In genomic region chr11:102948043-102948961, GRCm38 (mm10) we compare ENCODE assay signal across 8 mouse cellular contexts. TPM values are rescaled to one million over a fixed set of nuclear protein-coding genes. Genes with fewer than 3 reads are reported as not detected.
DNase-seq lines count a peak whose midpoint lies in the region; ATAC-seq and TF ChIP-seq lines count a peak whose summit lies in the region.

No protein-coding gene starts in this region.

- TF ChIP-seq CTCF in layer of hippocampus, adult 2 months (conservative IDR thresholded peaks at IDR 0.05): no peak
- TF ChIP-seq CTCF in embryonic fibroblast, embryonic 13.5 days (IDR thresholded peaks at IDR 0.05; ENCODE audit: borderline replicate concordance, insufficient read depth, low read length): no peak
- TF ChIP-seq CTCF in midbrain, postnatal 0 days (IDR thresholded peaks at IDR 0.05): no peak

- no peak for TF ChIP-seq POLR2A in embryonic fibroblast, embryonic 13.5 days (IDR thresholded peaks at IDR 0.05; ENCODE audit: low read depth, low read length)

- H3K4me2 ChIP-seq in midbrain, postnatal 0 days (ENCODE audit: low read depth, low read length, poor library complexity, severe bottlenecking): peak overlapping the region; percentile 73

- peak overlapping the region; percentile 55 for H3K4me3 ChIP-seq in layer of hippocampus, adult 2 months
- H3K4me3 ChIP-seq in embryonic fibroblast, embryonic 13.5 days (ENCODE audit: insufficient read depth, low read length): peak overlapping the region; percentile 42
- H3K4me3 ChIP-seq in limb, embryonic 10.5 days: peak overlapping the region; percentile 61
- H3K4me3 ChIP-seq in midbrain, postnatal 0 days (ENCODE audit: low read depth, low read length): peak overlapping the region; percentile 38

- WGBS in limb, embryonic 10.5 days: under 1% methylated on average over 51 of the region's 51 CpGs
- 4% methylated on average over 50 of the region's 51 CpGs for WGBS in midbrain, postnatal 0 days

- H3K9ac ChIP-seq in midbrain, postnatal 0 days (replicated peaks; ENCODE audit: low read length, poor library complexity, severe bottlenecking): peak overlapping the region; percentile 46; the same call in 1 of the 2 replicates

- no peaks in the 10 kb centered on the region for H3K9me3 ChIP-seq in limb, embryonic 10.5 days (replicated peaks)
- H3K9me3 ChIP-seq in midbrain, postnatal 0 days (ENCODE audit: low read length): no peaks in the 10 kb centered on the region

- H3K27ac ChIP-seq in layer of hippocampus, adult 2 months: peak overlapping the region; percentile 39; the same call in 1 of the 2 replicates
- H3K27ac ChIP-seq in embryonic fibroblast, embryonic 13.5 days (ENCODE audit: insufficient read depth, low read length): no peak overlapping the region
- peak overlapping the region; percentile 65; the same call in 1 of the 2 replicates for H3K27ac ChIP-seq in limb, embryonic 10.5 days
- no peak overlapping the region for H3K27ac ChIP-seq in midbrain, postnatal 0 days (ENCODE audit: low read depth, low read length)

- no peaks in the 10 kb centered on the region for H3K36me3 ChIP-seq in limb, embryonic 10.5 days
- H3K36me3 ChIP-seq in midbrain, postnatal 0 days (ENCODE audit: insufficient read depth, low read length): no peaks in the 10 kb centered on the region

- 0 out of 2 replicates have a peak, but pooled peaks cover 2% of the 10 kb centered on the region for H3K4me1 ChIP-seq in embryonic fibroblast, embryonic 13.5 days (ENCODE audit: control insufficient read depth, insufficient read depth, low read length)
- peaks cover 44% of the 10 kb centered on the region for H3K4me1 ChIP-seq in limb, embryonic 10.5 days
- peaks cover 9% of the 10 kb centered on the region for H3K4me1 ChIP-seq in midbrain, postnatal 0 days (ENCODE audit: insufficient read depth, low read length)

- peaks cover 100% of the 10 kb centered on the region for H3K27me3 ChIP-seq in limb, embryonic 10.5 days (ENCODE audit: low read depth, poor library complexity, severe bottlenecking)
- peaks cover 46% of the 10 kb centered on the region for H3K27me3 ChIP-seq in midbrain, postnatal 0 days (ENCODE audit: insufficient read depth, low read length)

- ATAC-seq in hematopoietic stem cell, adult 5-6 weeks (replicated peaks in 1 of 2; ENCODE audit: insufficient read depth in 1 of 2, low FRiP score in 2 of 2, low TSS enrichment in 1 of 2, low read depth in 1 of 2, poor library complexity in 2 of 2, severe bottlenecking in 2 of 2): peak; percentile 46 to 54; a peak in 3 of 4 replicates
- ATAC-seq in midbrain, postnatal 0 days (ENCODE audit: low FRiP score): no peak

- no peak for DNase-seq in layer of hippocampus, adult 2 months (ENCODE audit: low spot score in 2 of 2)
- DNase-seq in layer of hippocampus, adult 9-11 months: no peak
- peak; percentile 74 for DNase-seq in Muller cell, postnatal 12 days (ENCODE audit: inconsistent ontology term)
- peak; percentile 64 for DNase-seq in limb, embryonic 10.5 days (ENCODE audit: low spot score)
- peak; percentile 59 for DNase-seq in midbrain, postnatal 0 days (ENCODE audit: low spot score)
- no peak for DNase-seq in c-Kit-positive CD71-positive TER-119-positive erythroid progenitor cells, embryonic 14.5 days (ENCODE audit: low spot score)

RNA-seq across cellular contexts. Expression of gene C1ql1, which starts 1.8 kb away (rescaled TPM):
- 10 to 100 TPM; 17.5 to 18.5 TPM for total RNA-seq in layer of hippocampus, adult 2 months (2021)
- not detected in 2 replicates for polyA plus RNA-seq in embryonic fibroblast, embryonic 13.5 days (2011; ENCODE audit: insufficient read length, low read depth, missing spikeins)
- total RNA-seq in hematopoietic stem cell, adult 5-6 weeks (2017): not detected in 2 replicates
- 0.20 and 0.40 TPM in 2 replicates for polyA plus RNA-seq in limb, embryonic 10.5 days (2016; fragmentation: Nextera tagmentation; extraction: Ambion mirVana)
- 45.6 and 52.8 TPM in 2 replicates for total RNA-seq in midbrain, postnatal 0 days (2014; rRNA removed)
- 15.8 and 16.9 TPM in 2 replicates for polyA plus RNA-seq in midbrain, postnatal 0 days (2015; fragmentation: Nextera tagmentation; extraction: Ambion mirVana)

RNA-seq across cellular contexts. Expression of gene Kif18b, which starts 23.4 kb away (rescaled TPM):
- under 1 TPM; 0.27 to 0.74 TPM for total RNA-seq in layer of hippocampus, adult 2 months (2021)
- 10.5 and 15.7 TPM in 2 replicates for polyA plus RNA-seq in embryonic fibroblast, embryonic 13.5 days (2011; ENCODE audit: insufficient read length, low read depth, missing spikeins)
- total RNA-seq in hematopoietic stem cell, adult 5-6 weeks (2017): 18.7 and 19.4 TPM in 2 replicates
- 16.1 and 18.4 TPM in 2 replicates for polyA plus RNA-seq in limb, embryonic 10.5 days (2016; fragmentation: Nextera tagmentation; extraction: Ambion mirVana)
- 3.8 and 6.3 TPM in 2 replicates for total RNA-seq in midbrain, postnatal 0 days (2014; rRNA removed)
- 0.46 and 0.60 TPM in 2 replicates for polyA plus RNA-seq in midbrain, postnatal 0 days (2015; fragmentation: Nextera tagmentation; extraction: Ambion mirVana)

RNA-seq across cellular contexts. Expression of gene Gfap, which starts 47.6 kb away (rescaled TPM):
- total RNA-seq in layer of hippocampus, adult 2 months (2021): 100 to 1,000 TPM; 332 to 341 TPM
- polyA plus RNA-seq in embryonic fibroblast, embryonic 13.5 days (2011; ENCODE audit: insufficient read length, low read depth, missing spikeins): 1.4 TPM in 1 of 2 replicates, not detected in the other
- 0.55 TPM in 1 of 2 replicates, not detected in the other for total RNA-seq in hematopoietic stem cell, adult 5-6 weeks (2017)
- polyA plus RNA-seq in limb, embryonic 10.5 days (2016; fragmentation: Nextera tagmentation; extraction: Ambion mirVana): 0.16 TPM in 1 of 2 replicates, not detected in the other
- total RNA-seq in midbrain, postnatal 0 days (2014; rRNA removed): 19.5 and 36.4 TPM in 2 replicates
- 20.6 and 24.3 TPM in 2 replicates for polyA plus RNA-seq in midbrain, postnatal 0 days (2015; fragmentation: Nextera tagmentation; extraction: Ambion mirVana)

Comparison
In these comparisons a context has a peak if more than half of its experiments do, and no peak if none do; other contexts are left out.
1. DNase-seq: peak in Muller cell, postnatal 12 days (single experiment), limb, embryonic 10.5 days (single experiment) and midbrain, postnatal 0 days (single experiment); none in layer of hippocampus, adult 2 months (0 of 2), layer of hippocampus, adult 9-11 months (single experiment) and c-Kit-positive CD71-positive TER-119-positive erythroid progenitor cells, embryonic 14.5 days (single experiment).
2. H3K27ac ChIP-seq: peak in layer of hippocampus, adult 2 months (single experiment) and limb, embryonic 10.5 days (single experiment); none in embryonic fibroblast, embryonic 13.5 days (single experiment) and midbrain, postnatal 0 days (single experiment).
3. RNA of gene C1ql1, which starts 1.8 kb away (total RNA-seq): 45.6 to 52.8 TPM in midbrain, postnatal 0 days and 17.5 to 18.5 TPM in layer of hippocampus, adult 2 months; not detected in hematopoietic stem cell, adult 5-6 weeks; every median in the first group is over 10 times any median in the second.
4. RNA of gene Gfap, which starts 47.6 kb away (total RNA-seq): 332 to 341 TPM in layer of hippocampus, adult 2 months and 19.5 to 36.4 TPM in midbrain, postnatal 0 days; 0.55 TPM in hematopoietic stem cell, adult 5-6 weeks; every median in the first group is over 10 times any median in the second.
5. Peak in every context shown above with its lines, with median percentiles within 50 percentile points of each other: H3K4me3 ChIP-seq.